Mouse (Mus musculus) ES-E14 (cell line): ENCODE data around the gene Fhad1. TPM values are rescaled to one million over a fixed set of nuclear protein-coding genes. Genes with fewer than 3 reads are reported as not detected.

Experiments used
- DNase-seq: peaks from one replicate; pipeline ENCODE4 v3.0.0-alpha.2; 2013; ENCODE audit warnings: low read depth, low spot score
- H3K27ac ChIP-seq: 2 replicates; pipeline ENCODE4 v1.5.1; 2012; ENCODE audit warnings: low read depth, mild to moderate bottlenecking, low read length, moderate library complexity, mixed read lengths; ENCODE audit not compliant: poor library complexity, insufficient read depth, severe bottlenecking
- H3K36me3 ChIP-seq: 2 replicates; pipeline ENCODE4 v1.6.1; 2012; ENCODE audit warnings: mild to moderate bottlenecking, low read length, moderate library complexity, mixed read lengths; ENCODE audit not compliant: control insufficient read depth, poor library complexity, insufficient read depth, severe bottlenecking
- H3K4me1 ChIP-seq, 2 experiments: fragments of 150-350 bp in 1 of 2; sonication (generic) in 1 of 2; 2 replicates each; pipeline ENCODE4 v1.6.1; 2012; ENCODE audit warnings: low read length in 2 of 2, mild to moderate bottlenecking in 1 of 2, mixed read lengths in 1 of 2; ENCODE audit not compliant: control insufficient read depth in 2 of 2, insufficient read depth in 2 of 2, poor library complexity in 1 of 2
- H3K4me3 ChIP-seq, 2 experiments: fragments of 150-350 bp in 1 of 2; sonication (generic) in 1 of 2; 2 replicates each; pipeline ENCODE4 v1.5.1; 2012; ENCODE audit warnings: low read length in 2 of 2, low read depth in 1 of 2, mild to moderate bottlenecking in 1 of 2, mixed read lengths in 1 of 2; ENCODE audit not compliant: insufficient read depth in 1 of 2, poor library complexity in 1 of 2, severe bottlenecking in 1 of 2
- H3K9ac ChIP-seq: 2 replicates; pipeline ENCODE4 v1.6.1; 2012; ENCODE audit warnings: low read depth, mild to moderate bottlenecking, low read length, mixed read lengths; ENCODE audit not compliant: poor library complexity, insufficient read depth, severe bottlenecking
- H3K9me3 ChIP-seq: fragments of 150-350 bp; sonication (generic); 2 replicates; pipeline ENCODE4 v1.6.1; 2012; ENCODE audit warnings: low read depth, mild to moderate bottlenecking, low read length; ENCODE audit not compliant: control insufficient read depth, insufficient read depth
- CHD2 ChIP-seq: IDR thresholded peaks from 2 replicates; pipeline ENCODE4 v1.6.1; 2014; ENCODE audit warnings: mild to moderate bottlenecking, low read depth, low read length, inconsistent platforms
- HCFC1 ChIP-seq: IDR thresholded peaks from 2 replicates; pipeline ENCODE4 v1.6.1; 2012; ENCODE audit warnings: low read length, inconsistent platforms, borderline replicate concordance; ENCODE audit not compliant: insufficient read depth
- MAFK ChIP-seq: IDR thresholded peaks from 2 replicates; pipeline ENCODE4 v1.6.1; 2014; ENCODE audit warnings: mild to moderate bottlenecking, low read depth, low read length, inconsistent platforms; ENCODE audit not compliant: insufficient read depth
- ZC3H11A ChIP-seq: IDR thresholded peaks from 2 replicates; pipeline ENCODE4 v1.6.1; 2012; ENCODE audit warnings: low read depth, mild to moderate bottlenecking, inconsistent platforms, low read length, borderline replicate concordance
- ZNF384 ChIP-seq: IDR thresholded peaks from 2 replicates; pipeline ENCODE4 v1.6.1; 2012; ENCODE audit warnings: low read depth, low read length, inconsistent platforms
- in situ Hi-C, 2 experiments: fragments of 600-800 bp; cut with MboI; formaldehyde crosslinking; loops; one replicate each; pipeline ENCODE4 v1.15.1; 2025; ENCODE audit warnings: low sequenced_read_pairs in 2 of 2, inconsistent platforms in 1 of 2; ENCODE audit not compliant: unreplicated experiment in 2 of 2
- total RNA-seq: library from RNA; depleted of rRNA; stranded (reverse); fragments of 300-350 nt; gene quantifications from 2 replicates; pipeline ENCODE4 v1.2.3, GENCODE M21; 2012

The Fhad1 gene
- total RNA-seq, 1 experiment: 0.49 TPM

DNA sequence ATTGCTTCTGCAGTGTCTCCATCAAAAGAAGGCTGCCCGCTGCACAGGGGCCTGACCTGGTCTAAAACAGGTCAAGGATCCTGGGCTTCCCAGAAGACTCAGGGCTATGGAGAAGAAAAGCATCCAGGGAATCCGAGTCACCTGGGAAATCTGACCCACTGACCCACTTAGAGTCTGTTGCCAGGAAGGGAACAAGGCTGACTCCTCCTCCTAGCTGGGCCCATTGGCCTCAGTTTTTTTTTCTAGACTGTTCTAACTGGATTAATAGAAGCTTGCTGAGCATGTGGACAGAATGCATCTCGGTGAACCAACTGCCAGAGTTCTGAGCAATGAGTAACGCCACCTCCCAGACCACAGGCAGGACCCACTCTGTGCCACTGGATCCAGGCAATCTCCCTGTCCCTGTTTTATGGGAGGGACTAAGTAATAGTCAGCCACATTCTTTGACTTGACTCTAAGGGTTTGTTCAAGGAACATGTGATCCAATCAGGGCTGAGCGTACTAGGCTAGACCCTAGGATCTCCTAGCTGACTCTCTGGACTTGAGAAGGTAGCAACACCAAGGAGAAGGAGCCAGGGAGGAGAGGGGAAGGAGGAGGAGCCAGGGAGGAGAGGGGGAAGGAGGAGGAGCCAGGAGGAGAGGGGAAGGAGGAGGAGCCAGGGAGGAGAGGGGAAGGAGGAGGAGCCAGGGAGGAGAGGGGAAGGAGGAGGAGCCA, 21.4 kb downstream of the Fhad1 start:
- H3K9me3 ChIP-seq: no peaks in the 10 kb centered on the region
- H3K27ac ChIP-seq: no peak overlapping the region
- DNase-seq: peak; percentile 62
- H3K36me3 ChIP-seq: no peaks in the 10 kb centered on the region
- H3K4me3 ChIP-seq: no peak overlapping the region
- in situ Hi-C loops: no loop called here
- TF ChIP-seq MAFK (no peak), ZC3H11A (no peak), ZNF384 (0 out of 2 replicates have a peak, but pooled peaks have one; percentile 22), HCFC1 (no peak), CHD2 (no peak)
- H3K9ac ChIP-seq: no peak overlapping the region
- peaks cover 0 to 15% of the 10 kb centered on the region in 2 experiments; a peak in 1 of 4 replicates for H3K4me1 ChIP-seq

DNA sequence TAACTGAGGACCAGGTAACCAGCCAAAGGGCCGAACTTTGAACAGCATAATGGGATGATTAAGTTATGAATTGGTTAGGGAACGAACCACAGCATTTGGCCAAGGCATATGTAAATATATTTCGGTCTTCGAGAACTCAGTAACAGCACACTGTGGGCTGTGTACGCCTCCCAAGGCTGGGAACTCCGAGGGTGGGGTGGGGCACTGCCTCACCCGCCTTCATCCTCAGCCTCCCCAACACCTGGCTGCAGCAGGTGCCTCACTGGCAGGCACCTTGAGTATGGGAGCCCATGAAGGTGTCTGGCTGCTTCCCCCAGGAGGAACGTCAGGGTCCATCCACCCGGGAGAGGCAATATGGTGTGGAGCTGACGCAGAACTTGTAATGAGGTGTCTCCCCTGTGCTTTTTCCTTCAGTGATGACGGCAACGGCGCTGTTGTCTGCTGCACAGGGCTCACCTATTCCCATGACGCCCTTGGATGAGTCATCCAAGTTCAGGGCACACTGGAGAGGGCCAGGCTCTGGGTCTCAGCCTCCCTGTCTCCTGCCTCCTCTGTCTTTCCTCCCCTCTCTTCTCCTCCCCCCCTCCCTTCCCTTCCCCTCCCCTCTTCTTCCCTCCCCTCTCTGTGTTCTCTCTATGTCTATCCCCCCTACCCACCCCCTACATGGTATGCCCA, 22.2 kb downstream of the Fhad1 start:
- Histone ChIP-seq H3K36me3 (no peaks in the 10 kb centered on the region), H3K27ac (no peak overlapping the region), H3K9ac (no peak overlapping the region), H3K4me3 (no peak overlapping the region), H3K4me1 (peaks cover 0 to 15% of the 10 kb centered on the region in 2 experiments; a peak in 1 of 4 replicates), H3K9me3 (no peaks in the 10 kb centered on the region)
- in situ Hi-C loops: no loop called here
- TF ChIP-seq MAFK (no peak), ZNF384 (no peak), ZC3H11A (no peak), CHD2 (no peak)
- no peak for DNase-seq

DNA sequence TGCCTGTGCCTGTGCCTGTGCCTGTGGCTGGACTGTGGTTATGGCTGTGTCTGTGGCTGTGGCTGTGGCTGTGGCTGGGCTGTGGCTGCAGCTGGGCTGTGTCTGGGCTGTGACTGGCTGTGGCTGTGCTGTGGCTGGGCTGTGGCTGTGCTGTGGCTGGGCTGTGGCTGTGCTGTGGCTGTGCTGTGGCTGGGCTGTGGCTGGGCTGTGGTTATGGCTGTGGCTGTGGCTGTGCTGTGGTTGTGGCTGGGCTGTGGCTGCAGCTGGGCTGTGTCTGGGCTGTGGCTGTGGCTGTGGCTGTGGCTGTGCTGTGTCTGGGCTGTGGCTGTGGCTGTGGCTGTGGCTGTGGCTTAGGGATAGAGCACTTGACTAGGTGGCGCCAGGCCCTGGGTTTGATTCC, 26.7 kb downstream of the Fhad1 start:
- Histone ChIP-seq H3K36me3 (no peaks in the 10 kb centered on the region), H3K9ac (no peak overlapping the region), H3K4me3 (no peak overlapping the region), H3K9me3 (no peaks in the 10 kb centered on the region), H3K27ac (no peak overlapping the region), H3K4me1 (peaks cover 0 to 6% of the 10 kb centered on the region in 2 experiments; a peak in 1 of 4 replicates)
- TF ChIP-seq HCFC1: no peak
- no peak for TF ChIP-seq MAFK
- TF ChIP-seq ZNF384: no peak
- TF ChIP-seq ZC3H11A: no peak
- TF ChIP-seq CHD2: no peak
- in situ Hi-C loops: no loop called here
- no peak for DNase-seq

DNA sequence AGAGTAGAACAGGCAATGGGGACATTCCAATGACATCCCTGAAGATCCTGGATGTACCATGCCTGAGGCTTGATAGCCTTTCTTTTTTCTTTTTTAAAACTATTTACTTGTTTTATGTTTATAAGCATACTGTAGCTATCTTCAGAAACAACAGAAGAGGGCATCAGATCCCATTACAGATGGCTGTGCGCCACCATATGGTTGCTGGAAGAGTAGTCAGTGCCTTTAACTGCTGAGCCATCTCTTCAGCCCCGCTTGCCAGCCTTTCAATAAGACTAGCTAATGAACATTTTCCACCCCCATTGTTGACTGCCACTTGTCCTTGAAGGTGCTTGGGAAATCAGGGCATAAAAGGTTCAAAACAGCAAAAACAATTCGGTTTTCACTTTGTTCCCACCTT, 31.2 kb downstream of the Fhad1 start:
- Histone ChIP-seq H3K36me3 (no peaks in the 10 kb centered on the region), H3K27ac (no peak overlapping the region), H3K9ac (no peak overlapping the region), H3K4me1 (no peaks in the 10 kb centered on the region; a peak in 1 of 4 replicates), H3K4me3 (no peak overlapping the region), H3K9me3 (no peaks in the 10 kb centered on the region)
- TF ChIP-seq HCFC1: no peak
- no peak for TF ChIP-seq ZNF384
- TF ChIP-seq MAFK: no peak
- no peak for TF ChIP-seq ZC3H11A
- no peak for TF ChIP-seq CHD2
- DNase-seq: no peak
- in situ Hi-C loops: no loop called here
